Mouse (Mus musculus) hindbrain, embryonic 16.5 days (tissue): Measurements from ENCODE around the gene Hs6st3. TPM values are rescaled to one million over a fixed set of nuclear protein-coding genes. Genes with fewer than 3 reads are reported as not detected.

Experiments used
- ATAC-seq: fragments of 200-750 bp; cut with Nextera tagmentation; 2 replicates; pipeline ENCODE4 v1.8.0; 2017; ENCODE audit warnings: moderate TSS enrichment, moderate library complexity
- H3K27ac ChIP-seq: fragments of 300-500 bp; sonication (generic); 2 replicates; pipeline ENCODE4 v1.5.1; 2014; ENCODE audit warnings: low read depth, mild to moderate bottlenecking, control low read depth, low read length, moderate library complexity
- H3K27me3 ChIP-seq: fragments of 300-500 bp; sonication (generic); replicated peaks from 2 replicates; pipeline ENCODE4 v1.6.1; 2014; ENCODE audit warnings: low read length; ENCODE audit not compliant: control insufficient read depth, insufficient read depth
- H3K36me3 ChIP-seq: fragments of 300-500 bp; sonication (generic); 2 replicates; pipeline ENCODE4 v1.6.1; 2014; ENCODE audit warnings: mild to moderate bottlenecking, low read length, moderate library complexity, mixed read lengths; ENCODE audit not compliant: control insufficient read depth, insufficient read depth
- H3K4me1 ChIP-seq: fragments of 300-500 bp; sonication (generic); 2 replicates; pipeline ENCODE4 v1.6.1; 2014; ENCODE audit warnings: low read depth, low read length; ENCODE audit not compliant: control insufficient read depth, insufficient read depth
- H3K4me2 ChIP-seq: fragments of 300-500 bp; sonication (generic); 2 replicates; pipeline ENCODE4 v1.6.1; 2014; ENCODE audit warnings: mild to moderate bottlenecking, low read length, control low read depth, moderate library complexity
- H3K4me3 ChIP-seq: fragments of 300-500 bp; sonication (generic); 2 replicates; pipeline ENCODE4 v1.5.1; 2014; ENCODE audit warnings: mild to moderate bottlenecking, low read length, control low read depth, moderate library complexity
- H3K9ac ChIP-seq: fragments of 300-500 bp; sonication (generic); 2 replicates; pipeline ENCODE4 v1.6.1; 2014; ENCODE audit warnings: low read depth, mild to moderate bottlenecking, control low read depth, low read length, moderate library complexity
- H3K9me3 ChIP-seq: fragments of 300-500 bp; sonication (generic); 2 replicates; pipeline ENCODE4 v1.6.1; 2014; ENCODE audit warnings: mild to moderate bottlenecking, low read length, moderate library complexity; ENCODE audit not compliant: control insufficient read depth
- WGBS: fragments of 180-500 bp; shearing (Covaris S2); extraction: QIAGEN DNeasy Blood & Tissue Kit; methylation state at CpG from one replicate; pipeline ENCODE4 v1.1.7; 2014; 5-methylcytosine and 5-hydroxymethylcytosine counted together
- polyA plus RNA-seq: library from polyadenylated mRNA; unstranded; fragments of >200 nt; fragmentation: Nextera tagmentation; extraction: Ambion mirVana; gene quantifications from 2 replicates; pipeline ENCODE4 v1.2.1, GENCODE M21; 2015

The Hs6st3 gene
- polyA plus RNA-seq, 1 experiment from 2014 or later = 1.8 TPM

GRCm38 (mm10) chr14:119367866-119368425 lies 229.8 kb downstream of the Hs6st3 start:
- no peaks in the 10 kb centered on the region for H3K36me3 ChIP-seq
- WGBS = 53% methylated on average over 3 of the region's 3 CpGs
- H3K4me3 ChIP-seq = no peak overlapping the region
- ATAC-seq = no peak
- H3K4me2 ChIP-seq = no peak overlapping the region
- H3K4me1 ChIP-seq = no peaks in the 10 kb centered on the region
- H3K9me3 ChIP-seq = no peaks in the 10 kb centered on the region
- H3K9ac ChIP-seq = no peak overlapping the region
- no peak overlapping the region for H3K27ac ChIP-seq
- H3K27me3 ChIP-seq = no peaks in the 10 kb centered on the region

DNA sequence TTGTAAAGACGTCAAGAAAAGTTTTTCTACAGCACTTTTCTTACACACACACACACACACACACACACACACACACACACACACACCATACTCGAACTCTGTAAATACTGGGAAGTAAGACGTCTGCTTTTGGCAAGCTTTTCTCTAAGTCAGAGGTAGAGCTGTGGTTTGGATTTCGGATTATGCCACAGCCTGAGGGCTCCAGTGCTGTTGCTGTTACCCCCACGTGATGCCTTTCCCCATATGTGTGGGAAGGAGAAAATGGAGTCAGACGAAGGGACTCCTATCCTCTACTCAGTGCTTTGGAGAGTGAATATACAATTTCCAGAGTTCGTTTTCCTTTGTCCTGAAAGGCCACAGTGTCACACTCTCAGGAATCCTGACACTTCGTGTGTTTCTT lies 231.1 kb downstream of the Hs6st3 start:
- WGBS = 66% methylated on average over 8 of the region's 8 CpGs
- H3K27ac ChIP-seq = no peak overlapping the region

DNA sequence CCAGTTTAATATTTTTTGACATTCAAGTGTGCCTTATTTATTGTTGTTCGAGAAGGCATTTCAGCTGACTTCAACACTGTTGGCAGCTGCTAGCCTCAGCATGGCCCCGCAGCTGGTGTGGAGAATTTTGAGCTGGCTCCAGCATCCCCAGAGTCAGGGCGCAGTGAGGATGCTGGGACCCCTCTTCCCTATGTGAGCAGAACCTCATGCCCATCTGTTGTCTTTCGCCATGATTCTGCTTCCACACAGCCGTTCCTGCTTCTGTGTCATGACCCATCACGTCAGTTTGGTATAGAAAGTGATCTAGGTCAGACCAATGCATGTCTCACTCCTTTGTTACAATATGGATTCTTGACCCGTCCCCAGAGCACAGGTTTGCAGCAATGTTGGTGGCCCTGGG lies 231.9 kb downstream of the Hs6st3 start:
- Histone ChIP-seq H3K4me3 (no peak overlapping the region), H3K27me3 (no peaks in the 10 kb centered on the region), H3K36me3 (no peaks in the 10 kb centered on the region), H3K4me1 (no peaks in the 10 kb centered on the region), H3K27ac (no peak overlapping the region), H3K9ac (no peak overlapping the region), H3K4me2 (no peak overlapping the region), H3K9me3 (no peaks in the 10 kb centered on the region)
- ATAC-seq = peak; percentile 82
- 52% methylated on average over 7 of the region's 7 CpGs for WGBS

More for the DNA sequence above, 231.1 kb downstream of the Hs6st3 start:
- no peaks in the 10 kb centered on the region for H3K36me3 ChIP-seq
- H3K4me1 ChIP-seq = no peaks in the 10 kb centered on the region
- no peak overlapping the region for H3K9ac ChIP-seq
- ATAC-seq = no peak
- no peak overlapping the region for H3K4me3 ChIP-seq
- H3K9me3 ChIP-seq = no peaks in the 10 kb centered on the region
- no peak overlapping the region for H3K4me2 ChIP-seq
- no peaks in the 10 kb centered on the region for H3K27me3 ChIP-seq

DNA sequence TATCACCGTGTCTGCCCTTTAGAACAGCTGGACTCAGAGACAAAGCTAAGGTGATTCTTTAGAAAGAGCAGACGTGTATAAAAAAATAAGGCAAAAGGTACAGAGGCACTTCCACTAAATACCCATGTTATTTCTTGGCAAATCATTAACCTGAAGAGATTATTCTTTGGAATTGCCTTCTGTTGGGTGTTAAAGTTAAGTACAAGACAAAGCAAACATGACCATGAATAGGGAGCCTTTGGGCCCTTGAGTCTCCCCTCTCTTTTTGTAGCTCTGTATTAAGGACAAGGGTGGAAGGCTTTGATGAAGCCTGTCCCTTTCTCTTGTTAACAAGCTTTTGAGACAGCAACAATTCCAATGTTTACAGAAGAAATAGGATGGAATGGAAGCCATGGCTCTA lies 241.2 kb downstream of the Hs6st3 start:
- Histone ChIP-seq H3K4me3 (no peak overlapping the region), H3K27ac (no peak overlapping the region), H3K27me3 (no peaks in the 10 kb centered on the region), H3K36me3 (no peaks in the 10 kb centered on the region), H3K9ac (no peak overlapping the region), H3K4me1 (no peaks in the 10 kb centered on the region), H3K9me3 (no peaks in the 10 kb centered on the region), H3K4me2 (no peak overlapping the region)
- no peak for ATAC-seq
- WGBS = 88% methylated on average over 2 of the region's 2 CpGs

- Histone ChIP-seq H3K9me3 (no peaks in the 10 kb centered on the region), H3K4me2 (no peak overlapping the region), H3K27ac (no peak overlapping the region), H3K9ac (no peak overlapping the region), H3K27me3 (no peaks in the 10 kb centered on the region), H3K36me3 (no peaks in the 10 kb centered on the region), H3K4me3 (no peak overlapping the region), H3K4me1 (no peaks in the 10 kb centered on the region)
- WGBS = 86% methylated on average over 10 of the region's 10 CpGs
- ATAC-seq = no peak
These were observed 263.5 kb downstream of the Hs6st3 start for GRCm38 (mm10) chr14:119401618-119402017.

GRCm38 (mm10) chr14:119409334-119410050 lies 271.4 kb downstream of the Hs6st3 start:
- WGBS = 68% methylated on average over 11 of the region's 11 CpGs

DNA sequence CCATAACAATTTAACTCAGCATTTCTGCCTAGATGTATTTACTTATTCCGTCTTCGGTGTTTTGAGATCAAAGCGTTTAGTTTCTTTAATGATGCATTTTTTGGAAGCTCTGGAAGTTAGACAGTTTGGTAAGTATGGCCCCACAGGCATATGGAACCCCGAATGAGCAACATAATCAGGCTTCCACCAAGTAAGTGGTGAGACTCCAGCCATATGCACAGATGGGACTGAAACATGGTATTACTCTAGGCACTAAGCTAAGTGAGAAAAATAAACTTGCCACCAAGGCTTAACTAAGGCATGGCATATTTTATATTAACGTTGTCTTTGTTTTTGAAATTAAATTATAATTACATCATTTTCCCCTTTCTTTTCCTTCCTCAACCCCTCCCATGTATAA lies 284.8 kb downstream of the Hs6st3 start:
- Histone ChIP-seq H3K36me3 (no peaks in the 10 kb centered on the region), H3K9ac (no peak overlapping the region), H3K27ac (no peak overlapping the region), H3K4me3 (no peak overlapping the region), H3K4me2 (no peak overlapping the region), H3K9me3 (no peaks in the 10 kb centered on the region), H3K27me3 (no peaks in the 10 kb centered on the region), H3K4me1 (no peaks in the 10 kb centered on the region)
- 91% methylated on average over 5 of the region's 5 CpGs for WGBS
- no peak for ATAC-seq

More at GRCm38 (mm10) chr14:119409334-119410050, 271.4 kb downstream of the Hs6st3 start:
- no peak overlapping the region for H3K27ac ChIP-seq
- no peak overlapping the region for H3K4me3 ChIP-seq
- H3K27me3 ChIP-seq = no peaks in the 10 kb centered on the region
- no peak for ATAC-seq
- H3K4me2 ChIP-seq = no peak overlapping the region
- no peaks in the 10 kb centered on the region for H3K36me3 ChIP-seq
- no peaks in the 10 kb centered on the region for H3K9me3 ChIP-seq
- H3K4me1 ChIP-seq = no peaks in the 10 kb centered on the region
- H3K9ac ChIP-seq = no peak overlapping the region

DNA sequence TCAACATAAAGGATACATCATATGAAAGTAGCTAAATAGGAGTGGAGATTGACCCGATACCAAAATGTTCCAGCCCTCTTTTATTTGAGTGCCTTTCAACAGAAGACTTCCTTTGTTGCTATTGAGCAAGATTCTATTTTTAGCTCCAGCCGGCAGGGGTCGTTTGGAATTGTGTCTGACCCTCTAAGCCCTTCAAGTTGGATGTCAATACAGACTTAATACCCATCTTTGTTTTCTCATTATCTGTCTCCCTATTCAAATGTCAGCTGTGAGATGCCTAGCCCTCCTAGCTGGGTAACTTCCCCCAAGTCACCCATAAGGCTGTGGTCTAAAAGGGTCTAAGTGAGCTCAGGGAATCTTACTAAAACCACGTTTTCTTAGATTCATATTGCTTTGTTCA lies 312.3 kb downstream of the Hs6st3 start:
- no peak overlapping the region for H3K9ac ChIP-seq
- H3K36me3 ChIP-seq = no peaks in the 10 kb centered on the region
- no peak for ATAC-seq
- H3K27me3 ChIP-seq = no peaks in the 10 kb centered on the region
- 14% methylated on average over 4 of the region's 4 CpGs for whole genome bisulfite sequencing
- H3K27ac ChIP-seq = no peak overlapping the region
- no peaks in the 10 kb centered on the region for H3K4me1 ChIP-seq
- H3K4me3 ChIP-seq = no peak overlapping the region
- H3K9me3 ChIP-seq = no peaks in the 10 kb centered on the region
- no peak overlapping the region for H3K4me2 ChIP-seq

DNA sequence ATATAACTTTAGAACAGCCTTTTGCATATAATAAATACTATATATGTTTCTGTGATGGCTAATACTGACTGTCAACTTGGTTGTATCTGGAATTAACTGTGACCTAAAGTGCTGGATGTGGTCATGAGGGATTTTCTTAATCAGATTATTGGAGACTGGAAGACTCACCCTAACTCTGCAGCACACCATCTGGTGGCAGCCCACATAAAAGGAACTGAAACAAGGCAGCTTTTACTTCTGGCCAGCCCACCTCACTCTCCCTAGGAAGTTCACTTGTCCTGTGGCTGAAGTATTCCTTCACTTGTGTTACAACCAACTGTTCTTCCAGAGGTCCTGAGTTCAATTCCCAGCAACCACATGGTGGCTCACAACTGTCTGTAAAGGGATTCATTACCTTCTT lies 313.5 kb downstream of the Hs6st3 start:
- no peak overlapping the region for H3K4me2 ChIP-seq
- H3K9ac ChIP-seq = no peak overlapping the region
- ATAC-seq = no peak
- no peaks in the 10 kb centered on the region for H3K9me3 ChIP-seq
- no peak overlapping the region for H3K4me3 ChIP-seq
- H3K36me3 ChIP-seq = no peaks in the 10 kb centered on the region
- H3K27ac ChIP-seq = no peak overlapping the region
- no peaks in the 10 kb centered on the region for H3K4me1 ChIP-seq
- no peaks in the 10 kb centered on the region for H3K27me3 ChIP-seq
